Mouse (Mus musculus) ovary, postnatal 36 days (tissue): Measurements from ENCODE around the gene Nwd2.

Source experiments
- DNase-seq: peaks from one replicate; pipeline ENCODE4 v3.0.0; 2022; ENCODE audit warnings: low spot score, mixed read lengths

Gene Nwd2

DNA sequence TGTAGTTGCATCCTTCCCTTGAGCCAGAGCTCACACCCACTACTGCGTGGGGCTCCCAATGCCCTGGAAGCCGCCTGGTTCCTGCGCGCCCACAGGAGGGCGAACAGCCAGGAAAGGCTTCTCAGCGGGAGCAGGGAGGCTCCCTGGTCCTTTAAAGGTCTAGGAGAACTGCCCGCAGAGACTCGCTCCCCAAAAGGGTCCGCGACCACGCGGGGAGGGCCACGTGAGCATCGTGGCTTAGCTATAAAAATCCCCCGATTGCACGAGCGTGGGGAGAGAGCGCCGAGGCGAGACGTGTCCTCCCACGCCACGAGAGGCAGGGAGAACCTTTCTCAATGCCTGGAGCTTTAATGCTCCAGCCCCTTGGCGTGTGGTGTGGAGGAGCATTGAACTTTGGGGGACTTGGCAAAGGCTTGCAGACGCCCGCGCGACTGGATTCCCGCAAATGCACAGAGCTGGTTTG, at the start of gene Nwd2:
Gene Nwd2 (plus strand): TSS at position 33 of the 463 bp plus-strand sequence.
- DNase-seq = no peak

DNA sequence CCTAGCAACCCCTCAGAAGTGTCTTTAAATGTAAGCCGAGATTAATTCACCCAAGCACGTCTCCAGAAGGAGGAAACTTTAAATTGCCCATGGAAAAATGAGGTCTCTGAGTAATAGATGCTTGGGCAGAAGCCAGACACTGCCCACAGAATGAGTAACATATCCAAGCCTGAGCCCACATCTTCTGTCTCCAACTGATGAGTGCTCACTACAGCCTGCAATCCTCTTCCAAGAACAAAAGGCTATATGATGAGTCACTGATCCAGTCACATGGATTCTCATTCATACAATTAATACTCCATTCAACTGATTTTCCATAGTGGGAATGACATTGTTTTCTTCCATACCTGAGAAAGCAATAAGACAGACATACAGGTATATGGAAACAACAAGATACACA, 41.5 kb upstream of the Nwd2 start:
- DNase-seq = no peak

DNA sequence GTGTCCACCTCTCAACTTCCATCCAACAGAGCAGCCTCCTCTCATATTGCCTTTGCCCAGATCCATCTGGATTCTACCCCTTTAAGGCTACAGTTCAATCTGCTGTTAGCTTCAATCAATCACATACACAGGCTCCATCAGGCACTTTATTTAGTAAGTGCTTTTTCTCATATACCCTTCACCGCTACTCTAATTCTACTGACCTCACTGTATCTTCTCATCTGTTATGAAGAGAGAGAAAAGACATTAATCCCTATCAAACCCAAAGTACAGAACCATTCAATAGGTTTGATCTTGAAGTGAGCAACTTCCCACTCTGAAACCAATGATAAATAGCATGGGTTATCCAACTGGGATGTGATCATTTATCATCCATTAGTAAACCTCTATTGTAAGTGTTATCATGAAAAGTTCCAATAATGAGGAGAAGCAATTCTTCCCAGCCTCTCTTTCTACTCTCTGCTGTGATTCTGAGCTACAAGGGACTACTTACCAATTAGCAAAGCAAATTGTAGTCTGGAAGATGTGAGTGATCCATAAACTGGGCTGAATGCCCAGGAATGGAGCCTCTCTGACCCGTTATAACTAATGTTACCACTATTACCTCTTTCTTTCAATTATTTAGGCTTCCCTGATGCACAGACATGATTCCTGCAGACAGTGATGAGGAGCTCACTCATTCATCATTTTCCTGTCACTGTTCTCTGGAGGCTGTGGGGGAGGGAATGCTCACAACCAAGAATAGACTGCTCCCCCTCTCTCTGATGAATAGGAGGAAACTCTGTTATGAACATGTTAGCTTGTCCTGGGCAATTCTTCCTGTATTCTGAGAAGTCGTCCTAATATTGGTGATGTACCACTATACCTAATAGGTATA, 31.9 kb upstream of the Nwd2 start:
- no peak for DNase-seq

DNA sequence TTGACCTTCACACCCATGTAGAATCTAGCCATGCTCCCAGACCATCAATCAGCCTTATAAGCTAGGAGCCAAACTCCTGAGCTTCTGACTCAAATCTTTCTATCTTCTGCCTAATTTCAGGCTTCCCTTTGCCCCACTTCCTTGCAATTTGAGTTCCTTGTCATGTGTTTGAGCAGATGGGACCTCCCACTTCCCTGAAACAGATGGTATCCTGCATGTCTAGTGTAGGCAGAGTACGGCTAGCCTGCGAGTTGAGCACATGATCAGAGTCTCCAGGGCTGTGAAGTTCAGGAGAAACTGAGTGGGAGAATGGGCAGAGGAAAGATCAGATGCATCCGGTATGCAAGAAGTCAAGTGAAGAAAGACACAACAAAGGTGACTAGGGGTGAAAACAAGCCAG, 24.8 kb upstream of the Nwd2 start:
- no peak for DNase-seq

DNA sequence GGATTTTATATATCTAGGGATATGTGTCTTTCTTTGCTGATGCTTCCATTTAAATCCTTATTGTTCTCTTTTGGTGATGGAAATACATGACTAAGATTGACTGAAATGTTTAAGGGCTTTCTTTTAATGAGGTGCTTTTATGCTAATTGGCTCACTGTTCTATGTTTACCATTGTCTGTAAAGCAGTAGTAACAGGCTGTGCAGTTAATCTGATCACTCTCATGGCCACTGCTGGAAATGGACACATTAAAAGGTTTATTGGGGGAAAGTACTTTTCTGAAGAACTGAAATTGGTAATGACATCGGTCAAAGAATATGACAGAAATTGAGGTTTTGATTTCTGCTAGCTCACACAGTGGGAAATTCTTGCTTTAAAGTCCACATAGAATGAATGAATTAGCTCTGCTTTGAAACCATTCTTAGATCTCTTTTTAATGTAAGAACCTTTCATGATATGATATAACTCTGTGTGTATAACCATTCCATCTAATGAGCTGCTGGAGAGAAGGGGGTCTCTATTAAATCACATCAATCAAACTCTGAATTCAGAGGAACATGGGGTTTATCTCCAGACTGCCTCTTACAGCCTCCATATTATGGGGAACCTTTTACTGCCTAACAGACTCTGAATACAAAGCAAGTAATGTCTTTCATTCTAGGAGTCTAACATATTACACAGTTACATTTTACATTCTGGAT, 20.9 kb upstream of the Nwd2 start:
- DNase-seq = no peak

DNA sequence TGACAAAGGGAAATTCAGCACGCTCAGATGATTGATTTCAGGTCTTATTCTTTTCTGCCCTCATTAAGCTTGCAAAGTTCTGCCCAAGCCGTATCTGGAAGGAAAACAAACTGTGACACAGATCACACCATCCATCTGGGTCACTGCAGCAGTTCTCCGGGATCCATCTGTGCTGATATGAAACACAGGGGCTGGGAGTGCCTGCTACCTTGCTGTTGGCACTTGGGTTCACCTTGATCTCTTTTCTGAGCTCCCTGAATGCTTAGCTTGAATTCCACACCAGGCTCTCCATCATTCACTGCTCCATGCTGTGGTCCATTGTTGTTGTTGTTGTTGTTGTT, 20.4 kb upstream of the Nwd2 start:
- DNase-seq = no peak

DNA sequence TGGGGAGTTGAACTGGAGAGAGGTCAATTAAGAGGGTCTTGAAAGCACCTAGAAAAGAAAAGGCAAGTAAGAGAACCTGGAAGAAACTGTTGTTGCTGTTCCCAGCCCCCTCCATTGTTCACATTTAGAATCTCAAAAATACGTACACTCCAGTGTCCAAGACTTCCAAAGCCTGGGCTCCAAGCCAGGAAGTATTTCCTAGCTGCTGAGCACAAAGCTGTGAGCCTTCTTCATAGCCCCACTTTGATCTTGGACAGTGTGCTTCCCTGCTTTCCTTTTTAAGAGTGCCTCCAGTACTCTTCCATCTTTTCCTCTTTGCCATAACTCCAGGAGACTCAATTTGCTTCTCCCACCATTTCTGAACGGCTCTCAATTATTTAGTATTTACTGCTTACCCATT, 14.3 kb upstream of the Nwd2 start:
- DNase-seq = no peak

DNA sequence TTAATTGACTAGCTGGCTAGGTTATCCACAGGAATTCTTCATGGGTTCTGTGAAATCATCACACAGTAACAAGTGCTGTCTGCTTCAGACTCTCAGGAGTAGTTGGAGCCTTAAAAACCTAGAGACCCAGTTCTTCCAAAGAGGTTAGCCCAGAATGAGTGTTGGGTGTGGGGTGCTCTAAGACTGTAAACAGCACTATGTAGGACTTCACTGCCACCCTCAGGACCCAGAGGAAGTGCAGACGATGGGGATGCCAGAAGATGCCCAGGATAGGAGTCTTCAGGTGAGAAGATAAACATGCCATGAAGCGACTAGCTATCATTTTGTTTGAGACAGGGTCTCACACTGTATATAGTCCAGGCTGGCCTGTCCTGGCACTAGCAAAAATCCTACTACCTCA, 715 bp upstream of the Nwd2 start:
- DNase-seq = no peak

DNA sequence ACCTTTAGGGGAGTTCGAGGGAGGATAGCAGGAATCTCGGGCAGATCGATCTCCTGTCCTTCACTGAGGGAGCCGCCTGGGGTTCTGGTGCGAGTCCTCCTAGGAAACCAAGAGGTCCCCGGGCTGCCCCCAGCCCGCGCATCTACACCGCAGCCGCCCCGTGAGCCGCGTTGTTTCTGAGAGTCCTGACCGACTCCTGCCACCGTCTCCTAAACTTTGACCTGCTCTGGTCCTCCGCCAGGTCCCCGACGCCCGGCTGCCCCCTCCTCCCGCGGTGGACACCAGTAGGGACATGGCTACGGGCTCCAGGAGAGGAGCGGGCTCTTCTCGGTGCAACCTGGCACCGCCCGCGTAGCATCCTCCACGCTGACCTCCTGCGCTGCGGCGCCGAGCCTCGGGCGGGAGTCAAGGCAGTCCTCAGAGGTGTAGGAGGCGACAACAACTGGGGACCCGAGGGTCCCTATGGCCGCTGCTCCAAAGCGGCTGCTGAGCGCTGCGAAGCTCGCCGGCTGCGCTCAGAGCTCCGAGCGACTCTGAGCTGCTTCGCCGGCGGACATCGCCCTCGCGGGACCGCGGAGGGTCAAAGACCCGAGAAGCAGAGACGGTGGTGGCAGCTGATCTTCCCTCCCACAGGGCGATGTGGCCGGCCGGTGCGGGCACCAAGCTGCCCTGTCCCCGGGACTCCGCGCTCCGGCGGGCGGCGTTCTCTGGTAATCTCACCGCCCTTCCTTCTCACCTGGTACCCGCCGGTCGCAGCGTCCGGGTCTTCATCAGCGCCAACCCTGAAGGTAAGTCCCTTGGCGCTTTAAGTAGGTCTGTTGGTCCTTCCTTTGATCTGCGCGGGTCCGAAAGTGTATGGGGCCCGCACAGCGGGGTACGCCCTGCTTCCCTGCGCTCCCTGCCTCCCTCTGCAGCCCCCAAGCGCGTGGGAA, 897 bp downstream of the Nwd2 start:
- DNase-seq = no peak

DNA sequence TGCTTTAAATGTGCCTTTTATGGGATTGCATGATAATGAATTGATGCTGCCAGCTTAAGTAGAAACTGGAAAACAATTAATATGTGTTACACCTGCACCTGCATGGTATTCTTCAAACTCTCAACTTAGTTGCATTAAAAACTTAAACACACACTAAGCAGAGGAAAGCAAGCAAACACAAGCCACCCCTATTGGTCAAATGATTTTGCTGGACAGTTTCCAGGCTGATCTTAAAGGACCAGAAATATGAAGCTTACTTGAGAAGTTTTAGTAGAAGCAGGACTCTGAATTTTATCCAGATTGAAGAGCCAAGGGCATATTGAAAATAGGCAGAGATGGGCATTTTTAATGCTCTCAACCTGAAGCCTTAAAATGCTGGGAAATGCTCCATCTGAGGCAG, 2.9 kb downstream of the Nwd2 start:
- DNase-seq = no peak

DNA sequence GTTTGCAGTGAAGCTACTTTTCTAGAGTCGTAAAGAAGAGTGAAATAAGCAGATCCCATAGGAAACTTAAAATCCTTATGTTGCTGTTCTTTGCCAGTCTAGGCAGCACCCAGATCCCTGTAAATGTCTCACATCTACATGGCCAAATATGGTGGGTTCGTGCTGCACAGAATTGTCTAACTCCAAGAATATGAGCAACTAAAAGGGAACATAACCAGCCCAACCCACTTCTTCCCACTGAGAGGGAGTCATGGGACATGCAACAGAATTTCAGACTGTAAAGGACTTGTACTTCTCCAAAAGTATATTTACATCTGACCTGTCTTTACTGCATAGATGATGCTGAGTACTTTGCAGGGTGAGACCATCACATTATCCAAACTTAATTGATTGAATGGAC, 3.8 kb downstream of the Nwd2 start:
- DNase-seq = no peak

DNA sequence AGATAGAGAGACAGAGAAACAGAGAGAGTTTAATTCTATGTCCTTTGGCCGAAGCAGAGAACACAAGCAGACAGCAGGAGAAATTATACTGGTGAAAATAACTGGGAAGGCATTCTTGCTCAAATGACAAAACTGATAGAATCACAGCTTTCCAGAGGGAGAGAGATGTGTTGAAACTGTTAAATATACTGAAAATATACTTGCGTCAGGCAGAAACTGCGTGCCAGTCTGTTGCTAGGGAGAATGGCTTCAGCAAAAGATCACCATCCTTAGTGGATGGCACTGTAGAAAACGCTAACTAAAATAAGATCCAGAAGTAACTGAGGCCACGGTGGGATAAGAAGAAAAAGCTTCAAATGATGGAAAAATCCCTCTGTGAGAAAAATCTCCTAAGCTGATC, 18.0 kb downstream of the Nwd2 start:
- DNase-seq = no peak

DNA sequence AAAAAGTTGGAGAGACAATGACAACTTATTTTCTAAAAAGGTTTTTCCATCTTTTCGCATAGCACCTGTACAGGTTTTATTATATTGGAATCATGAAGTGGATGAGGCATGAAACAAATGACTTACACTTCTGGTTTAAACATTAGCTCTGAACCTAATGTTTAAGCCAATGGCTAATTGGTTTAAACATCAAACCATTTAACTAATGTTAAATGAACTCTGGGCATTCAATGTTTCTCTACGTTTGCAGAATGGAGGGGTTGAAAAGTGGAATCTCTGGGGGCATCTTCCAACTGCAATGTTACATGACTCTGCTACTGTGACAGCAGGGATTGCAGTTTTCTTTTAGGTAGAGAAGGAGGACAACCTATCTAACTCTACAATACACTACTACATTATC, 27.0 kb downstream of the Nwd2 start:
- DNase-seq = no peak

DNA sequence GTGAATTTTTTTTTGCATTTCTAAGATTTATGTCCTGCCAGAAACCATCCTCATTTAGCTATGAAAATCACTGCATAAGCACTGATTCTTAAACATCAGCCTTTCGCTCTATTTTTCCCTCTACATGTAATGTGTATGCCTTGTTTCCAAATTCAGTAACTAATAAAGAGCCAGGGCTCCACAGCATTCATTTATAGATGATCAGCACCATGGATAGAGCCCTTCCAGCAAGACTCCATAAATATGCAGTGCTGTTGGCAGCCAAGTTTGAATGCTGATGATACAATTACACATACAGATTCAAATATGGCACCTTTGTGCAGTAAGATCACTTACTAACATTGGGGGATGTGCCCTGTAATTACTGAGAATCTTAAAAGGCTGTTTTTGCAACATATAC, 40.2 kb downstream of the Nwd2 start:
- no peak for DNase-seq

DNA sequence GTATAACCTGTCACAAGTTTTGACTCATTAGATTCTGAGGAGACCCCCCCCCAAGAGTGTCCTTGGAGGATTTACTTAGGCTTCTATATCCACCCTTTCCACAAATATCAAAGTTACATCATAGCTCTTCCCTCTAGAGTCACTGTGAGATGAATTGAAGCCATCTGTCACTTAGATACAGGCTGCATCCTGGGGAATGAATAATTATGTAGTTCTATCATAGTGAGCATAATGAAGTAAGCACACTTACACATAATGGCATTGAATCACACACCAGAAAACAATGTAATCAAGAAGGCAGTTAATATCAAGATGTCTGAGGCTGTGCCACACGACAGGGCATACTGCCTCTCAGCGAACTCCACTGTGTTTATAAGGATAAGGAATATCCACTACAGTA, 47.9 kb downstream of the Nwd2 start:
- DNase-seq = no peak

DNA sequence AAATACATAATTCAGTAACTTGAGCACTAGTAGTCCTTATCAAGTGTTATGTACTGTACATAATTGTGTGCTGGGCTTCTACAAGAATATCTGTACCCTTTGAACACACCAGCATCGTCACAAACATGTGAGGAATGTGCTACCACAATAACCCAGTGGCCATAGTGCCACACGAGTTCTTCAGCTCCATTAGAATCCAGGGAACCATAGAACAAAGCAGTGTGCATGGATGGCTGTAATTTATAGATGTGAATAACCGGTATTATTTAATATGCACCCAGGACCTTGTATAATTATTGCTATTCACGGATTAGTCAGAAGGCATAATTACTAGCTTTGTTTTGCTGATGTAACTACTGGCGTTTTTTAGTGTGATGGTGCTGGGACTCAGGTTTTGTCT, 48.3 kb downstream of the Nwd2 start:
- no peak for DNase-seq

DNA sequence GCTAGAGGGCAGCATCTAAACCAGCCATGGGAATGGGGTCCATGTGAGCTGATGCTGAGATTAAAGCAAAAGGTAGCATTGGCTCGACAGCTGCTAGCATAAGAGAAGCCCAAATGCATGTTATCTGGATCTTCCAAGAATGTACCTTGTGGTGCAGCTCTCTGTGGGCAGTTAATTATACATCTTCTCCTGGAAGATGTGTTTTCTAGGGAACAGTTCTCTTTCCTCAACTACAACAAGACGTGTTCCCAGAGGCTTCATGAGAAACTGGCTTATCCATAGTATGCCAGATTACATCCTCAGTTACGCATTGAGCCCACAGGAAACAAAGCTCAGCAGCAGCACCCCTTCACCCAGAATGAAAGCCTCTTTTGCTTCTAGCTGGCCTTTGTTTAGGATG, 80.1 kb downstream of the Nwd2 start:
- DNase-seq = no peak

DNA sequence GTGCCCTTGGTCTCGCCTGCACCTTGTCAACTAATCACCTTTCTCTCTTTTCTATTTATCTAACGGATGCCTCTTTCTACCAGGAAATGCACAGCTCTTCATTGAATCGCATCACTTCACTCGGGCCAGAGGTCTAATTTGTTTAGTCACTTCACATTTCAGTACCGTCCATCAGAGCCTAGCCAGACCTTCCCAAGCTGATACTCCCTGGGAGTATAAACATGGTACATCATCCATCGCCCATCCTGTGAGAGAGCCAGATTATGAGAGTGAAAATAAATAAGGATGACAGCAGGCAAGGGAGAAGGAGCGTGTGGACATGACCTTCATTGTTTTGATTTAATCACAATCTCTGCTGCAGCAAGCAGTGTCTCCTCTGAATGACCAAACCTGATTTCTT, 86.6 kb downstream of the Nwd2 start:
- no peak for DNase-seq

DNA sequence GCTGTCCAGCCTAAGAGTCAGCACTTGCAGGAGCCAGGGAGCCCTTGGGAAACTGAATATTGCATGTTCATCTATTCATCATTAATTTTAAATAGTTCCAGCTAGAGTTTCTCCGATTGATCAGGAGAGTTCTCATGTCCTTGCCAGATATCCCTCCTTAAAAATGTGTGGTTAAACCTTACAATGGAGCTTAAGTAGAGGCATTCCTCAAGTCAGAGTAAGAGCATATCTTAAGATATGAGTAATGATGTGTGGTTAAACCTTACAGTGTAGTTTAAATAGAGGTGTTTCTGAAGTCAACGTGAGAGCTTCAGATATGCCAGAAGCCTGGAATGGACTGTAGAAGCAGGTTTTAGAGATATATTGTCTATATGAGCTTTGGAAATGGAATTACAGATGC, 94.5 kb downstream of the Nwd2 start:
- DNase-seq = no peak

DNA sequence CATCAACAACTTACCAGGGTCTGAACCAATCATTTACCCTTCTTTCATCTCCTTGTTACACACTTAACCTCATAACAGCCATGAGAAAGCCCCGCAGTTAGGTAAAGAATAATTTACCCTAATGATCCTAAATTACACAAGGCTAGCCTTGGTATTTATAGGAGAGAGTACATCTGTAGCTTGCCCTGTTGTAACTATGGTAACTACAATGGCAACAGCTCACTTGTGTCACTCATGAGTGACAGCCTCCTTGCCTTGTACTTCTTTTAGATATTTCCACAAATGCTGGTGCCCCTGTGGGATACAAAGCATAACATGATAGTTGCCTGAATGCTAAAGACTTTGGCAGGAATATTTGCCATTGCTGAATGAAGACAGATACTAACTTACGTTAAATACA, 99.4 kb downstream of the Nwd2 start:
- no peak for DNase-seq

DNA sequence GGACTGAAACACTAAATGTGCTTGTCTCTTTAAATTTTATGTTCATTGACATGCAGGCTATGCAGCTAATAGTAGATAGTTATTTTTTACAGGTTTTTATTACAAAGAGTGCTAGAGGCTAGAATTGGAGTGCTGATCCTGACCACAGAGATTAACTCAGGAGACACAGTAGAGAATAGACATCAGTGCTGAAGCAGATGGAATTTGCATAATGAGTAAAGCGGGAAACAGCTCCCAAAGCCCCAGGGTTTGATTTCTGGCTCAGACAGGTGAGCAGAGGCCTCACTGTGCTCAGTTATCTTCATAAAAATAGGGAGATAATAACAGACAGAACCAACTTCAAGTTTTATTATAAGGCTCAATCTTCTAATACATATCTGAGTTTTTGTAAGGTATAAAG, 99.9 kb downstream of the Nwd2 start:
- DNase-seq = no peak

DNA sequence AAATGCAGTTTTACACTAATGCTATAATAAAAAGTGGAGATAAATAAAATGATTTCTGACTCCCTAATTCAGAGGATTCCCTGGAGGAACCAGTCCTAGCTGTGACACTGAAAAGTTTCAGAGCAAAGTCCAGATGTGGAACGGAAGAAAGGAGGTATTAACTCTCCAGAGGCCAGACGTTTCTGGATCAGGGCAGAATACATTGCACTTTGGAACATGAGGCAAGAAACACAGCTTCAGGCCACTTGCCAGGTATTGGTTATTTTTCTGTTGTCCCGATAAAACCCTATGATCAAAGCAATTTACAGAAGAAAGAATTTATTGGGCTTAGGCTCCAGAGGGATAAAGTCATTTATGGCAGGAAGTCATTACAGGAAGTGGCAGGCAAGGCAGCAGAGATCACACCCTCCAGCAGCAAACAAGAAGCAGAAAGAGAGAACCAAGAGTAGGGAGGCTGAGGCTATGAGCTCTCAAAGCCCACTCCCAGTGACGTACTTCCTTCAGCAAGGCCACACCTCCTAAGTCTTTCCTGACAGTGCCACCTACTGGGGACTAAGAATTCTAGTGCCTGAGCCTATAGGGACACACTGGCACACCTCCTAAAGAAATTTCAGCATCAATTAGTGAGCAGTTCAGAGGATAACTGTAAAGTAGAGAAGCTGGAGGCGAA, 106.3 kb downstream of the Nwd2 start:
- DNase-seq = no peak
